8 mouse cellular contexts compared by ENCODE assay signal in genomic region chrX:169987368-169987837, GRCm38 (mm10). TPM values are rescaled to one million over a fixed set of nuclear protein-coding genes. Genes with fewer than 3 reads are reported as not detected.
A peak's percentile ranks its signal among the peaks of the same experiment; 100 is the strongest.
DNase-seq lines count a peak whose midpoint lies in the region; ATAC-seq and TF ChIP-seq lines count a peak whose summit lies in the region.
"Not testable (repeated sequence)": the region's sequence is repeated elsewhere in the genome, so short reads cannot be mapped to it uniquely, and the experiment has no call there.

No protein-coding gene starts in this region.

- H3K27ac ChIP-seq in gastrocnemius, adult 2 months: not testable (repeated sequence)
- 0 out of 2 replicates have a peak overlapping the region, but pooled peaks have one; percentile 5 for H3K27ac ChIP-seq in hindbrain, postnatal 0 days
- H3K27ac ChIP-seq in left cerebral cortex, adult 2 months: peak overlapping the region; percentile 1
- 0 out of 2 replicates have a peak overlapping the region, but pooled peaks have one; percentile 0 for H3K27ac ChIP-seq in macrophage

- H3K9me3 ChIP-seq in hindbrain, postnatal 0 days (ENCODE audit: low read length): peaks cover 16% of the 10 kb centered on the region

- DNase-seq in adrenal gland, adult 2 months: peak; percentile 50
- DNase-seq in embryo, embryonic 10.5 days (ENCODE audit: low spot score): peak; percentile 33
- DNase-seq in gastrocnemius, adult 2 months: peak; percentile 66
- peak; percentile 46 for DNase-seq in hindbrain, postnatal 0 days (ENCODE audit: low spot score)
- DNase-seq in left cerebral cortex, adult 2 months (ENCODE audit: extremely low spot score in 1 of 2, low spot score in 2 of 2): peak; percentile 63 to 79
- peak; percentile 74 for DNase-seq in right cerebral cortex, adult 18-20 months
- DNase-seq in urinary bladder, postnatal 25 days (ENCODE audit: low spot score): peak; percentile 65

- not testable (repeated sequence) for H3K4me2 ChIP-seq in hindbrain, postnatal 0 days (ENCODE audit: low read depth, low read length)

- not testable (repeated sequence) for H3K36me3 ChIP-seq in hindbrain, postnatal 0 days (ENCODE audit: insufficient read depth, low read length)
- H3K36me3 ChIP-seq in macrophage (ENCODE audit: inconsistent target): peaks cover 49% of the 10 kb centered on the region

- intact Hi-C loops in gastrocnemius, adult 2 months (cut with DNase I); left cerebral cortex, adult 2 months (cut with DNase I): not testable (repeated sequence)

- not testable (repeated sequence) for TF ChIP-seq CTCF in gastrocnemius, adult 2 months (IDR thresholded peaks at IDR 0.05); hindbrain, postnatal 0 days (IDR thresholded peaks at IDR 0.05; ENCODE audit: low read depth); left cerebral cortex, adult 2 months (IDR thresholded peaks at IDR 0.05)

- WGBS in hindbrain, postnatal 0 days: 72% methylated on average over 28 of the region's 28 CpGs
- WGBS in macrophage (ENCODE audit: missing documents): 89% methylated on average over 28 of the region's 28 CpGs

- peak; percentile 24 for ATAC-seq in hindbrain, postnatal 0 days

- not testable (repeated sequence) for H3K79me2 ChIP-seq in macrophage (ENCODE audit: inconsistent target)

- not testable (repeated sequence) for H3K4me1 ChIP-seq in hindbrain, postnatal 0 days (ENCODE audit: insufficient read depth, low read length)

- peak overlapping the region; percentile 65 for H3K4me3 ChIP-seq in gastrocnemius, adult 2 months
- not testable (repeated sequence) for H3K4me3 ChIP-seq in hindbrain, postnatal 0 days (ENCODE audit: low read length)
- 0 out of 2 replicates have a peak overlapping the region, but pooled peaks have one; percentile 0 for H3K4me3 ChIP-seq in left cerebral cortex, adult 2 months
- peak overlapping the region; percentile 0; the same call in 1 of the 2 replicates for H3K4me3 ChIP-seq in macrophage (ENCODE audit: inconsistent target)

- H3K27me3 ChIP-seq in hindbrain, postnatal 0 days (ENCODE audit: insufficient read depth, low read length): not testable (repeated sequence)

- not testable (repeated sequence) for H3K9ac ChIP-seq in hindbrain, postnatal 0 days (replicated peaks; ENCODE audit: low read length)

RNA-seq across cellular contexts. Expression of gene Gm21887, which starts 22.1 kb away (rescaled TPM):
- total RNA-seq in adrenal gland, adult 2 months (2021): 100 to 1,000 TPM in 1 of 2 experiments, 10 to 100 TPM in 1; 67.4 to 241 TPM
- polyA plus RNA-seq in adrenal gland, adult 2 months (2012; rRNA removed): 957 and 2,016 TPM in 2 replicates
- total RNA-seq in gastrocnemius, adult 2 months (2021): 10 to 100 TPM; 25.3 to 29.1 TPM
- total RNA-seq in hindbrain, postnatal 0 days (2014; rRNA removed): 8.3 and 87.1 TPM in 2 replicates
- polyA plus RNA-seq in hindbrain, postnatal 0 days (2015; fragmentation: Nextera tagmentation; extraction: Ambion mirVana): 194 and 245 TPM in 2 replicates
- 100 to 1,000 TPM; 190 to 207 TPM for total RNA-seq in left cerebral cortex, adult 2 months (2021)
- total RNA-seq in macrophage (2018; cell fraction: chromatin; rRNA removed): 1,000 to 10,000 TPM in 16 of 26 experiments, 100 to 1,000 TPM in 10; 644 to 7,809 (median 1,101) TPM
- 100 to 1,000 TPM in 1 of 26 experiments, 10 to 100 TPM in 25; 11.8 to 160 (median 27.3) TPM for total RNA-seq in macrophage (2018; cell fraction: cytosol; rRNA removed)
- total RNA-seq in macrophage (2018; cell fraction: nucleus; rRNA removed): 1,000 to 10,000 TPM in 5 of 26 experiments, 100 to 1,000 TPM in 20, 10 to 100 TPM in 1; 96.6 to 1,945 (median 481) TPM
- polyA plus RNA-seq in macrophage (2018): 45.5 to 114 TPM (median 105 TPM) in 3 replicates
